Mouse (Mus musculus) kidney, embryonic 14.5 days (tissue): ENCODE results near the gene Fcrl6. TPM values are rescaled to one million over a fixed set of nuclear protein-coding genes. Genes with fewer than 3 reads are reported as not detected.

Experiments used
- ATAC-seq: fragments of 200-750 bp; cut with Nextera tagmentation; 2 replicates; pipeline ENCODE4 v1.8.0; 2017; ENCODE audit warnings: moderate number of reproducible peaks, mild to moderate bottlenecking, moderate TSS enrichment, moderate library complexity; ENCODE audit not compliant: low FRiP score, low TSS enrichment
- H3K27ac ChIP-seq: fragments of 300-500 bp; sonication (generic); 2 replicates; pipeline ENCODE4 v1.5.1; 2014; ENCODE audit warnings: low read depth, mild to moderate bottlenecking, low read length, moderate library complexity, mixed read lengths
- H3K27me3 ChIP-seq: fragments of 300-500 bp; sonication (generic); 2 replicates; pipeline ENCODE4 v1.6.1; 2014; ENCODE audit warnings: mild to moderate bottlenecking, low read length; ENCODE audit not compliant: control insufficient read depth, insufficient read depth
- H3K36me3 ChIP-seq: fragments of 300-500 bp; sonication (generic); 2 replicates; pipeline ENCODE4 v1.6.1; 2014; ENCODE audit warnings: low read length, mixed read lengths; ENCODE audit not compliant: control insufficient read depth, insufficient read depth
- H3K4me1 ChIP-seq: fragments of 300-500 bp; sonication (generic); 2 replicates; pipeline ENCODE4 v1.6.1; 2014; ENCODE audit warnings: low read length, mixed read lengths; ENCODE audit not compliant: control insufficient read depth, insufficient read depth
- H3K4me2 ChIP-seq: fragments of 300-500 bp; sonication (generic); replicated peaks from 2 replicates; pipeline ENCODE4 v1.6.1; 2014; ENCODE audit warnings: low read depth, mild to moderate bottlenecking, low read length
- H3K4me3 ChIP-seq: fragments of 300-500 bp; sonication (generic); 2 replicates; pipeline ENCODE4 v1.5.1; 2014; ENCODE audit warnings: mild to moderate bottlenecking, low read length
- H3K9ac ChIP-seq: fragments of 300-500 bp; sonication (generic); 2 replicates; pipeline ENCODE4 v1.6.1; 2014; ENCODE audit warnings: low read depth, mild to moderate bottlenecking, low read length, moderate library complexity
- H3K9me3 ChIP-seq: fragments of 300-500 bp; sonication (generic); 2 replicates; pipeline ENCODE4 v1.6.1; 2016; ENCODE audit warnings: low read length; ENCODE audit not compliant: control insufficient read depth
- WGBS: fragments of 180-500 bp; shearing (Covaris S2); extraction: QIAGEN DNeasy Blood & Tissue Kit; methylation state at CpG from one replicate; pipeline ENCODE4 v1.1.7; 2014; 5-methylcytosine and 5-hydroxymethylcytosine counted together
- polyA plus RNA-seq: library from polyadenylated mRNA; unstranded; fragments of >200 nt; fragmentation: Nextera tagmentation; extraction: Ambion mirVana; gene quantifications from 2 replicates; pipeline ENCODE4 v1.2.1, GENCODE M21; 2014

Fcrl6 gene
- polyA plus RNA-seq, 1 experiment from 2014 or later, result not detected

GRCm38 (mm10) chr1:172634136-172634535 is 31.8 kb upstream of the Fcrl6 start:
- H3K4me1 ChIP-seq, result peaks cover 9% of the 10 kb centered on the region; the same call in 1 of the 2 replicates
- no peak overlapping the region for H3K27ac ChIP-seq
- no peak overlapping the region for H3K4me2 ChIP-seq
- no peaks in the 10 kb centered on the region for H3K27me3 ChIP-seq
- 87% methylated on average over 2 of the region's 2 CpGs for WGBS
- H3K36me3 ChIP-seq, result no peaks in the 10 kb centered on the region
- H3K9ac ChIP-seq, result no peak overlapping the region
- H3K4me3 ChIP-seq, result no peak overlapping the region
- ATAC-seq, result no peak
- no peaks in the 10 kb centered on the region for H3K9me3 ChIP-seq

- Histone ChIP-seq H3K4me2 (peak within 1 kb of the TSS; percentile 58), H3K4me3 (peak within 1 kb of the TSS; percentile 55), H3K4me1 (peaks cover 9% of the 10 kb centered on the region; the same call in 1 of the 2 replicates), H3K9ac (peak within 1 kb of the TSS; percentile 59), H3K9me3 (no peaks in the 10 kb centered on the region), H3K36me3 (no peaks in the 10 kb centered on the region), H3K27ac (peak within 1 kb of the TSS; percentile 73), H3K27me3 (no peaks in the 10 kb centered on the region)
- under 1% methylated on average over 53 of the region's 53 CpGs for WGBS
- peak; percentile 99 for ATAC-seq
Measured at GRCm38 (mm10) chr1:172632451-172633326, 30.3 kb upstream of the Fcrl6 start, which contains the start of gene Dusp23. Gene Dusp23, minus strand, starts transcription at chr1:172632962.

GRCm38 (mm10) chr1:172631721-172632120 is 29.4 kb upstream of the Fcrl6 start:
- no peak overlapping the region for H3K9ac ChIP-seq
- H3K27me3 ChIP-seq, result no peaks in the 10 kb centered on the region
- 84% methylated on average over 5 of the region's 5 CpGs for WGBS
- H3K4me3 ChIP-seq, result no peak overlapping the region
- no peaks in the 10 kb centered on the region for H3K36me3 ChIP-seq
- no peak for ATAC-seq
- H3K9me3 ChIP-seq, result no peaks in the 10 kb centered on the region
- H3K4me2 ChIP-seq, result 0 out of 2 replicates have a peak overlapping the region, but pooled peaks have one; percentile 5
- H3K27ac ChIP-seq, result no peak overlapping the region
- peaks cover 9% of the 10 kb centered on the region; the same call in 1 of the 2 replicates for H3K4me1 ChIP-seq

- 62% methylated on average over 7 of the region's 7 CpGs for WGBS
- Histone ChIP-seq H3K36me3 (no peaks in the 10 kb centered on the region), H3K4me2 (no peak overlapping the region), H3K27me3 (no peaks in the 10 kb centered on the region), H3K4me3 (no peak overlapping the region), H3K4me1 (peaks cover 2% of the 10 kb centered on the region; the same call in 1 of the 2 replicates), H3K9me3 (no peaks in the 10 kb centered on the region), H3K27ac (no peak overlapping the region), H3K9ac (no peak overlapping the region)
- no peak for ATAC-seq
Measured at GRCm38 (mm10) chr1:172629831-172630230, 27.5 kb upstream of the Fcrl6 start.

- Histone ChIP-seq H3K4me3 (no peak overlapping the region), H3K27me3 (no peaks in the 10 kb centered on the region), H3K9me3 (no peaks in the 10 kb centered on the region), H3K9ac (no peak overlapping the region), H3K36me3 (no peaks in the 10 kb centered on the region), H3K27ac (no peak overlapping the region), H3K4me2 (no peak overlapping the region), H3K4me1 (no peaks in the 10 kb centered on the region)
- WGBS, result 94% methylated on average over 3 of the region's 3 CpGs
- ATAC-seq, result no peak
Measured at GRCm38 (mm10) chr1:172626306-172626705, 24.0 kb upstream of the Fcrl6 start.

- WGBS, result 67% methylated on average over 3 of the region's 3 CpGs
- no peak overlapping the region for H3K9ac ChIP-seq
- H3K27me3 ChIP-seq, result no peaks in the 10 kb centered on the region
- no peak overlapping the region for H3K4me3 ChIP-seq
- H3K4me2 ChIP-seq, result no peak overlapping the region
- no peaks in the 10 kb centered on the region for H3K9me3 ChIP-seq
- H3K27ac ChIP-seq, result no peak overlapping the region
- H3K36me3 ChIP-seq, result no peaks in the 10 kb centered on the region
- ATAC-seq, result no peak
- no peaks in the 10 kb centered on the region for H3K4me1 ChIP-seq
Measured at GRCm38 (mm10) chr1:172624081-172624480, 21.7 kb upstream of the Fcrl6 start.

- Histone ChIP-seq H3K9me3 (no peaks in the 10 kb centered on the region), H3K4me2 (no peak overlapping the region), H3K4me3 (no peak overlapping the region), H3K27me3 (no peaks in the 10 kb centered on the region), H3K4me1 (no peaks in the 10 kb centered on the region), H3K36me3 (no peaks in the 10 kb centered on the region), H3K27ac (no peak overlapping the region), H3K9ac (no peak overlapping the region)
- WGBS, result 62% methylated on average over 5 of the region's 5 CpGs
- ATAC-seq, result no peak
Measured at GRCm38 (mm10) chr1:172623599-172623998, 21.2 kb upstream of the Fcrl6 start.

GRCm38 (mm10) chr1:172619235-172619634 is 16.9 kb upstream of the Fcrl6 start:
- H3K9me3 ChIP-seq, result no peaks in the 10 kb centered on the region
- H3K27ac ChIP-seq, result no peak overlapping the region
- H3K36me3 ChIP-seq, result no peaks in the 10 kb centered on the region
- no peak overlapping the region for H3K4me2 ChIP-seq
- no peak overlapping the region for H3K4me3 ChIP-seq
- peak; percentile 46; the same call in 1 of the 2 replicates for ATAC-seq
- no peak overlapping the region for H3K9ac ChIP-seq
- H3K27me3 ChIP-seq, result no peaks in the 10 kb centered on the region
- peaks cover 13% of the 10 kb centered on the region; the same call in 1 of the 2 replicates for H3K4me1 ChIP-seq
- WGBS, result 17% methylated on average over 7 of the region's 7 CpGs

GRCm38 (mm10) chr1:172618141-172618540 is 15.8 kb upstream of the Fcrl6 start:
- Histone ChIP-seq H3K9ac (no peak overlapping the region), H3K27me3 (no peaks in the 10 kb centered on the region), H3K27ac (no peak overlapping the region), H3K36me3 (no peaks in the 10 kb centered on the region), H3K4me2 (no peak overlapping the region), H3K4me3 (no peak overlapping the region), H3K9me3 (no peaks in the 10 kb centered on the region), H3K4me1 (peaks cover 13% of the 10 kb centered on the region; the same call in 1 of the 2 replicates)
- 49% methylated on average over 4 of the region's 4 CpGs for WGBS
- no peak for ATAC-seq
